Comparison of ENCODE assay signal across 15 mouse cellular contexts in the genomic region with DNA sequence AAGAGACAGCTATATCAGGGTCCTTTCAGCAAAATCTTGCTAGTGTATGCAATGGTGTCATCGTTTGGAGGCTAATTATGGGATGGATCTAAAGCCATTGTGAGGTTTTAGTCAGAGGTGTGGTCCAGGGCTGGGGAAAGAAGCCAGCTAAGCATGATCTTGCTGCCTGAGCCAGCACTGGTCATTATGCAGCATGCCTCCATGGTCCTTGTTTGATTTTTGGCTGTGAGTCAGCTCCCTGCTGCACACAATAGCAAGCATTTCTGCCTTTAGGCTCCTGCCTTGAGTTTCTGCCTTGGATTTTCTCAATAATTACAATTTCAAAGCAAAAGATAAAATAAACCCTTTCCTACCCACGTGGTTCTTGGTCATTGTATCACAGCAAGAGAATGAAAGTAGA.
"Had no signal": no experiment of that assay in that cellular context is flagged by ENCODE, and none has a peak within 500 bp of the region (broad histone marks: within the 10 kb centered on the region; RNA-seq: fewer than 3 reads in every experiment).

No protein-coding gene starts in this region.

- ATAC-seq: midbrain, embryonic 16.5 days had no signal

- H3K27me3 ChIP-seq: liver, embryonic 13.5 days had no signal

- H3K27ac ChIP-seq: liver, embryonic 13.5 days; stomach, postnatal 0 days had no signal

- DNase-seq: kidney, adult 18-20 months; kidney, adult 9 months; kidney, postnatal 14 days; kidney, postnatal 4 days; liver, embryonic 13.5 days; lung, adult 2 months; lung, postnatal 14 days; lung, postnatal 4 days; right cerebral cortex, adult 18-20 months; right cerebral cortex, postnatal 14 days; right cerebral cortex, postnatal 4 days; thymus, adult 2 months; thymus, postnatal 14 days had no signal

- H3K9ac ChIP-seq: liver, embryonic 13.5 days had no signal

- H3K9me3 ChIP-seq: liver, embryonic 13.5 days had no signal

- H3K4me1 ChIP-seq: liver, embryonic 13.5 days had no signal

- H3K4me2 ChIP-seq: liver, embryonic 13.5 days had no signal

- H3K4me3 ChIP-seq: liver, embryonic 13.5 days had no signal

- H3K36me3 ChIP-seq: liver, embryonic 13.5 days had no signal
